Mouse (Mus musculus) erythroid progenitor cell, adult 5-6 weeks (primary cell): Measurements from ENCODE around the gene Tubb3. TPM values are rescaled to one million over a fixed set of nuclear protein-coding genes. Genes with fewer than 3 reads are reported as not detected.
"Not testable (repeated sequence)": the region's sequence is repeated elsewhere in the genome, so short reads cannot be mapped to it uniquely, and the experiment has no call there.

ENCODE experiments used
- ATAC-seq: replicated peaks from 2 replicates; pipeline ENCODE4 v1.8.0; 2016; ENCODE audit warnings: moderate number of reproducible peaks, mild to moderate bottlenecking, moderate TSS enrichment, inconsistent platforms; ENCODE audit not compliant: poor library complexity, low FRiP score, severe bottlenecking
- total RNA-seq, 2 experiments: library from RNA; stranded (forward) in 1 of 2; stranded (reverse) in 1 of 2; fragments of 150-400 nt in 1 of 2; fragments of 186-747, 209-891 nt in 1 of 2; gene quantifications; 2 replicates each; pipeline versions ENCODE4 v1.2.3 to v1.2.4; 2015 to 2017; ENCODE audit warnings: low replicate concordance in 2 of 2

The Tubb3 gene
- total RNA-seq, 2 experiments from 2014 or later = not detected

- no peak for ATAC-seq
Measured at GRCm38 (mm10) chr8:123410788-123411187, 436 bp upstream of the Tubb3 start.

GRCm38 (mm10) chr8:123411781-123412327 is 630 bp downstream of the Tubb3 start:
- no peak for ATAC-seq

GRCm38 (mm10) chr8:123412560-123413170 is 1.4 kb downstream of the Tubb3 start:
- no peak for ATAC-seq

- no peak for ATAC-seq
Measured at GRCm38 (mm10) chr8:123414255-123414654, 3.0 kb downstream of the Tubb3 start.

- not testable (repeated sequence) for ATAC-seq
Measured at GRCm38 (mm10) chr8:123414997-123415696, 3.9 kb downstream of the Tubb3 start.

GRCm38 (mm10) chr8:123415967-123416943 is 5.0 kb downstream of the Tubb3 start:
- ATAC-seq = no peak

- 0 out of 2 replicates have a peak, but pooled peaks have one; percentile 22 for ATAC-seq
Measured at GRCm38 (mm10) chr8:123416944-123417555, 5.8 kb downstream of the Tubb3 start.

GRCm38 (mm10) chr8:123419711-123420110 is 8.5 kb downstream of the Tubb3 start:
- no peak for ATAC-seq

GRCm38 (mm10) chr8:123420525-123421281 is 9.5 kb downstream of the Tubb3 start:
- no peak for ATAC-seq

- ATAC-seq = no peak
Measured at GRCm38 (mm10) chr8:123421325-123421724, 10.1 kb downstream of the Tubb3 start.

GRCm38 (mm10) chr8:123422056-123422780 is 11.0 kb downstream of the Tubb3 start:
- ATAC-seq = peak; percentile 72

GRCm38 (mm10) chr8:123422781-123423159 is 11.5 kb downstream of the Tubb3 start:
- ATAC-seq = peak; percentile 39; the same call in 1 of the 2 replicates

- ATAC-seq = no peak
Measured at GRCm38 (mm10) chr8:123423441-123423840, 12.2 kb downstream of the Tubb3 start, which contains the start of gene Def8. Def8 (plus strand) TSS chr8:123423527.

- ATAC-seq = no peak
Measured at GRCm38 (mm10) chr8:123426511-123427509, 15.6 kb downstream of the Tubb3 start.

- no peak for ATAC-seq
Measured at GRCm38 (mm10) chr8:123427639-123428275, 16.5 kb downstream of the Tubb3 start.

- no peak for ATAC-seq
Measured at GRCm38 (mm10) chr8:123428343-123428893, 17.2 kb downstream of the Tubb3 start.
